Mouse (Mus musculus) hematopoietic stem cell, adult 5-6 weeks (primary cell): ENCODE measurements around the gene Sipa1l1. TPM values are rescaled to one million over a fixed set of nuclear protein-coding genes. Genes with fewer than 3 reads are reported as not detected.
A peak's percentile ranks its signal among the peaks of the same experiment; 100 is the strongest.

Experiments
- ATAC-seq, 2 experiments: fragments of 125-278 bp in 1 of 2; replicated peaks in 1 of 2; 2 replicates each; pipeline ENCODE4 v1.8.0; 2016 to 2017; ENCODE audit warnings: inconsistent platforms in 2 of 2, mild to moderate bottlenecking in 2 of 2, moderate number of reproducible peaks in 2 of 2, low read depth in 1 of 2, moderate TSS enrichment in 1 of 2; ENCODE audit not compliant: low FRiP score in 2 of 2, poor library complexity in 2 of 2, severe bottlenecking in 2 of 2, insufficient read depth in 1 of 2, low TSS enrichment in 1 of 2
- total RNA-seq: library from RNA; stranded (forward); fragments of 172-1452, 232-1000 nt; gene quantifications from 2 replicates; pipeline ENCODE4 v1.2.3, GENCODE M21; 2017

Gene Sipa1l1
- total RNA-seq, 1 experiment from 2014 or later, result 27.9 TPM

GRCm38 (mm10) chr12:82402635-82403034 is 233.5 kb downstream of the Sipa1l1 start:
- ATAC-seq, result no peak

GRCm38 (mm10) chr12:82407531-82408255 is 238.6 kb downstream of the Sipa1l1 start:
- no peak for ATAC-seq

- no peak for ATAC-seq
Measured at GRCm38 (mm10) chr12:82408486-82408885, 239.4 kb downstream of the Sipa1l1 start.

- ATAC-seq, result no peak
Measured at GRCm38 (mm10) chr12:82409686-82410472, 240.8 kb downstream of the Sipa1l1 start.

GRCm38 (mm10) chr12:82412291-82413032 is 243.3 kb downstream of the Sipa1l1 start:
- no peak for ATAC-seq

- no peak for ATAC-seq
Measured at GRCm38 (mm10) chr12:82415690-82416364, 246.7 kb downstream of the Sipa1l1 start.

GRCm38 (mm10) chr12:82419027-82419426 is 249.9 kb downstream of the Sipa1l1 start:
- ATAC-seq, result no peak

- ATAC-seq, result no peak
Measured at GRCm38 (mm10) chr12:82424783-82425182, 255.7 kb downstream of the Sipa1l1 start.

- 0 out of 4 replicates have a peak, but pooled peaks of 1 of the 2 experiments have one; percentile 48 for ATAC-seq
Measured at GRCm38 (mm10) chr12:82425853-82426252, 256.7 kb downstream of the Sipa1l1 start.

- ATAC-seq, result no peak
Measured at GRCm38 (mm10) chr12:82427416-82427815, 258.3 kb downstream of the Sipa1l1 start.

- ATAC-seq, result no peak
Measured at GRCm38 (mm10) chr12:82428466-82428865, 259.3 kb downstream of the Sipa1l1 start.

GRCm38 (mm10) chr12:82433311-82433710 is 264.2 kb downstream of the Sipa1l1 start:
- ATAC-seq, result no peak

GRCm38 (mm10) chr12:82434591-82434990 is 265.5 kb downstream of the Sipa1l1 start:
- ATAC-seq, result no peak

- ATAC-seq, result no peak
Measured at GRCm38 (mm10) chr12:82441479-82441878, 272.4 kb downstream of the Sipa1l1 start.

- ATAC-seq, result no peak
Measured at GRCm38 (mm10) chr12:82446609-82447024, 277.5 kb downstream of the Sipa1l1 start.

GRCm38 (mm10) chr12:82448129-82448815 is 279.2 kb downstream of the Sipa1l1 start:
- ATAC-seq, result peak; percentile 42 to 80; a peak in 3 of 4 replicates

GRCm38 (mm10) chr12:82452428-82452827 is 283.3 kb downstream of the Sipa1l1 start:
- no peak for ATAC-seq
